Mouse (Mus musculus): Measurements from ENCODE around the gene Cchcr1. TPM values are rescaled to one million over a fixed set of nuclear protein-coding genes. Genes with fewer than 3 reads are reported as not detected.

The Cchcr1 gene
- total RNA-seq, 2 experiments from 2014 or later: 1.3 to 2.1 TPM

- DNase-seq (ENCODE audit: low spot score): no peak
Observed at GRCm38 (mm10) chr17:35554321-35554720, 37.4 kb downstream of the Cchcr1 start.

DNA sequence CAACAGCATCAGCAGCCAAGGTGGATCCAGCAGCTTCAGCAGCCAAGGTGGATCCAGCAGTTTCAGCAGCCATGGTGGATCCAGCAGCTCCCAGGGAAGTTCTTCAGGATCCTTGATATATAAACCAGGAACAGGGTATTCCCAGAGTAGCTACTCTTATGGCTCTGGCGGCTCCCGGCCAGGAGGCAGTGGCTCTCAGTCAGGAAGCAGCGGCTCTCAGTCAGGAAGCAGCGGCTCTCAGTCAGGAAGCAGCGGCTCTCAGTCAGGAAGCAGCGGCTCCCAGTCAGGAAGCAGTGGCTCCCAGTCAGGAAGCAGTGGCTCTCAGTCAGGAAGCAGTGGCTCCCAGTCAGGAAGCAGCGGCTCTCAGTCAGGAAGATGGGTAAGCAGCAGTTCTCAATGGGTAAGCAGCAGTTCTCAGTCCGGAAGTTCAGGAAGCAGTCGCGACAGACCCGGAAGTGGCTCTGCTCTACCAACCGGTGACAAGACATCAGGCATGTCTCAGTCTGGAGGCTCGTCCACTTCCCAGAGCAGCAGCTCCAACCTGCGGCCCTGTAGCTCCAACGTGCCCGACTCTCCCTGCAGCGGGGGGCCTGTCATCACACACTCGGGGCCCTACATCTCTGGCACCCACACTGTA is 38.0 kb downstream of the Cchcr1 start:
- no peak for DNase-seq (ENCODE audit: low spot score)

DNA sequence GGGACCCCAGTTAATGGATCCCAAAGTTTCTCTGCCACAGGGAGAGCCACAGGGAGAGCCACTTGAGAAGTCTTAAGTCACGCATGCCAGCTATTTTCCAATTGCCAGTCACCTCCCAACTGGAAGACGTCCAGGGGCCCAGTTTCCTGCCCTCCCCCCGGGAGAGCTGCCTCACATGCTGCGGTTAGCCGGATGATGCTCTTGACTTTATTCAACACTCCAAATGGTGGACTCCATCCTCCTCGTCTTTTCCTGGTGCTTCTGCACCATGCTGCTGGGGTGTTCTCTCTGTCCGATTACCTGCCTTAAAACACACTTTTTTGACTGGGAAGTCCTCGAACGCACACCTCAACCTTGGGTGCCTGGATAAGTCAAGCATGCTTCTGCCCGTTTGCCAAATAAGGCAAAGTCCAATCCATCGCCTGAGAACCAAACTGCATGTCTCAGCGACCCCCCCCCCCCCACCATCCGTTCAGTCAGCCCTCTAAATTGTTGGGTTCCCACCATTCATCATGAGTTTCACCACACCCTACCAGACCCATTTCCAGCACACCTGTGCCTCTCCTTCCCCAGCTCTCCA is 39.4 kb downstream of the Cchcr1 start:
- no peak for DNase-seq (ENCODE audit: low spot score)

- no peak for DNase-seq (ENCODE audit: low spot score)
Observed at GRCm38 (mm10) chr17:35556812-35557211, 39.9 kb downstream of the Cchcr1 start.

DNA sequence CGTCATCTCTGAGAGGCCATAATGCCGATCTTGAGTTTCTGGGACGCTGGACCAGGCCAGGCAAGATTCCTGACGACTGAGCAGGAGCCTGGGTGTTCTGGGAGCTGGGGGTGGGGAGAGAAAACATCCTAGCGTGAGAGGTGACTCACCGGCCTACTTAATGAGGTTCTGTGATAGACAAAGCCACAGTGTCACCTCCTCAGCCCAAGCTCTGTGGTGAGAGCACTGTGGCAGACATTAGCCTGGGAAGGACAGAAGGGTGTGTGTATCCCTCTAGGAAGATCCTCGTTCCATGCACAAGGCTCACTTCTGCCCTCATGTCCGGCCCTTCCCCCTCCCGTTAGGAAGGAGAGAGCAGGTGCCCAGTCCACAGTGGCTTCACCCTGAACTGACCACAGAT is 40.5 kb downstream of the Cchcr1 start:
- no peak for DNase-seq (ENCODE audit: low spot score)

DNA sequence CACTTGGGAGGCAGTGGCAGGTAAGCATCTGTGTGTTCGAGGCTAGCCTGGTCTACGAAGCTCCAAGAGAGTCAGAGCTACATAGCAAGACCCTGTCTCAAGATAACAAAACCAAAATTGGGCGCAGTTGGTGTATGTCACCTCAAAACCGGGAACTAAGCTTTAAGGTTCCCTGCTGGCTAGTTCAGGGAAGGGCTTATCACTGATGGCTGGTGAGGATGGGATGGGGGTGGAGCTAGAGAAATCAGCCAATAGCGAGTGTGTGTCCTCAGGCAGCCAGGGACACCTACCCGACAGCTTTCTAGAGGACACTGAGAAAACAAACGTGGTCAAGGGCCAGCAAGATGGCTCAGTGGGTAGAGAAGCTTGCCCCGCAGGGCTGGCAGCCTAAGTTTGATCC is 41.3 kb downstream of the Cchcr1 start:
- no peak for DNase-seq (ENCODE audit: low spot score)

GRCm38 (mm10) chr17:35567150-35567549 is 50.2 kb downstream of the Cchcr1 start, which contains the start of gene 2300002M23Rik:
Gene 2300002M23Rik, plus strand, starts transcription at chr17:35567450.
- no peak for DNase-seq (ENCODE audit: low spot score)

GRCm38 (mm10) chr17:35567767-35568166 is 50.9 kb downstream of the Cchcr1 start:
- no peak for DNase-seq (ENCODE audit: low spot score)

DNA sequence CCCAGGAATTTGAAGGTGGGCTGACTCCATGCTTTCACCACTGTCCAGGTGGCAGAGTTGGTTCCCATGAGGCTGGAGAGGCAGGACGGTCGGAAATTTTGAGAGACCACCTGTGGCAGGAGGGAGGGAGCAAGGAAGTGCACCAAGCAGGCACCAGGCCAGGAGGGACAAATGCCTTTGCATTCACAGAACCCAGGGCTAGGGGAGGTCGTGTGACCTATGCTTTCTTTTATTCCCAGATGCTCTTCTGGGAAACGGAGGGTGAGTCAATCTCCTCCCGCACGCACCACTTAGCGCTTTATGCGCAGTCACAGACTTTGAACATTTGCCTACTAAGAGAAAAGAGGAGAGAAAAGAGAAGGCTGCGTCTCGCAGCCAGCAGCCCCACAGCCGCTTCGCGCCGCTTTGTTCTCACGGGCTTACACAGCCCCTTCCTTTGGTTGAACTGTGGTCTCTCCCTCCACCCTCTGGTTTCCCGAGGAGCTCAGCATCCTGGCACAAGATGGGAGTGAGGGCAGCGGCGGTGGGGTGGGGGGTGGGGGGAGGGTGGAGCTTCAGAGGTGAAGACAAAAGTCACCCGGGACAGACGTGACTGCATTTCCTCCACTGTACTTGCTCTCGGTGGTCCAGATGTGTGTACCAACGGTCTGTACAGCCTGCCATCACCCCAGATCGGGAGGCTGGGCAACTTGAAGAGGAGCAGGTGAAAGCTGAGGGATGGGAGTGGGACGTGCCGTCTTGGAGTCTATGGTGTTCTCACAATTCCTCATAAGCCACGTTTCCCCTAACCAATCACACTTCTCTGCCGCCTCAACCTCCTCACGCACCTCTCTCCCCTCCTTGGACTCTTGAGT is 52.4 kb downstream of the Cchcr1 start:
- DNase-seq (ENCODE audit: low spot score): no peak

DNA sequence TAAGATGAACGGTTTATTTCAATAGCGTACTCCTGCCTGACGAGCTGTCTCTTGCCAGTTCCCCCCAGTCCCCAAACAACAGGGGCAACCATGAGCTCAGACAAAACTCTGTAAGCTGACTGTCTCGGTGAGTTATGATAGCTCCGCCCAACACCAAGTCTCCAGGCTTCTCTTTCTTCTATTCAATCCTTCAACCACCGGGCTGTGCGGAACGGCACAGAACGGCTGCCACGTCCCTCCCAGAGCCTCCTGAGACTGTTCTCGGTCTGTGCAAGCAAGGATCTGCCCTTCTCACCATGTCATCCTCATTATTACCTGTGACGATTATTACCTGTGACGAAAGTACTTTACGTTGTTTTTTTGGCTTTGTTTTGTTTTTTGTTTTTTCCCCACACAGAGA is 53.9 kb downstream of the Cchcr1 start:
- DNase-seq (ENCODE audit: low spot score): no peak

GRCm38 (mm10) chr17:35571477-35571876 is 54.6 kb downstream of the Cchcr1 start:
- no peak for DNase-seq (ENCODE audit: low spot score)

- peak; percentile 80 for DNase-seq (ENCODE audit: low spot score)
Observed at GRCm38 (mm10) chr17:35578211-35578610, 61.3 kb downstream of the Cchcr1 start.

Other genes with a start within 250 kb of the Cchcr1 start
- gene H2-Q1, start 196.7 kb upstream of the Cchcr1 start, total RNA-seq (2021): under 1 TPM; 0.19 to 0.27 TPM
- gene H2-Q2, start 174.9 kb upstream of the Cchcr1 start, total RNA-seq (2021): under 1 TPM; 0.18 to 0.71 TPM
- 1 to 10 TPM; 3.5 to 6.6 TPM for gene H2-Q4, start 137.5 kb upstream of the Cchcr1 start, total RNA-seq (2021)
- gene H2-Q6, start 92.2 kb upstream of the Cchcr1 start, total RNA-seq (2021): 1 to 10 TPM in 1 of 2 experiments, under 1 TPM in 1; 0.94 to 1.2 TPM
- 1 to 10 TPM in 1 of 2 experiments, under 1 TPM in 1; 0.82 to 1.8 TPM for gene H2-Q7, start 77.9 kb upstream of the Cchcr1 start, total RNA-seq (2021)
- gene H2-Q10, start 47.0 kb upstream of the Cchcr1 start, total RNA-seq (2021): 1 to 10 TPM in 1 of 2 experiments, under 1 TPM in 1; 0.39 to 1.2 TPM
- gene Pou5f1, start 11.1 kb upstream of the Cchcr1 start, total RNA-seq (2021): not detected
- under 1 TPM; 0.66 TPM for gene Tcf19, start 276 bp upstream of the Cchcr1 start, total RNA-seq (2021)
- not detected for gene Psors1c2, start 16.1 kb downstream of the Cchcr1 start, total RNA-seq (2021)
- gene Cdsn, start 35.0 kb downstream of the Cchcr1 start, total RNA-seq (2021): under 1 TPM; 0.09 to 0.69 TPM
- not detected for gene 2300002M23Rik, start 50.4 kb downstream of the Cchcr1 start, total RNA-seq (2021)
- gene Sfta2, start 84.4 kb downstream of the Cchcr1 start, total RNA-seq (2021): not detected
- not detected for gene Gm9573, start 109.5 kb downstream of the Cchcr1 start, total RNA-seq (2021)
- not detected for gene Mucl3, start 126.6 kb downstream of the Cchcr1 start, total RNA-seq (2021)
- 10 to 100 TPM in 1 of 2 experiments, 1 to 10 TPM in 1; 9.8 to 13.7 TPM for gene Vars2, start 150.5 kb downstream of the Cchcr1 start, total RNA-seq (2021)
- gene Gtf2h4, start 156.6 kb downstream of the Cchcr1 start, total RNA-seq (2021): 10 to 100 TPM; 17.7 to 18.9 TPM
- 10 to 100 TPM; 12.4 to 17.1 TPM for gene Ddr1, start 187.5 kb downstream of the Cchcr1 start, total RNA-seq (2021)

All from gastrocnemius, adult 18-20 months (tissue).